Mouse (Mus musculus): Measurements from ENCODE around the gene Rnls.

DNA sequence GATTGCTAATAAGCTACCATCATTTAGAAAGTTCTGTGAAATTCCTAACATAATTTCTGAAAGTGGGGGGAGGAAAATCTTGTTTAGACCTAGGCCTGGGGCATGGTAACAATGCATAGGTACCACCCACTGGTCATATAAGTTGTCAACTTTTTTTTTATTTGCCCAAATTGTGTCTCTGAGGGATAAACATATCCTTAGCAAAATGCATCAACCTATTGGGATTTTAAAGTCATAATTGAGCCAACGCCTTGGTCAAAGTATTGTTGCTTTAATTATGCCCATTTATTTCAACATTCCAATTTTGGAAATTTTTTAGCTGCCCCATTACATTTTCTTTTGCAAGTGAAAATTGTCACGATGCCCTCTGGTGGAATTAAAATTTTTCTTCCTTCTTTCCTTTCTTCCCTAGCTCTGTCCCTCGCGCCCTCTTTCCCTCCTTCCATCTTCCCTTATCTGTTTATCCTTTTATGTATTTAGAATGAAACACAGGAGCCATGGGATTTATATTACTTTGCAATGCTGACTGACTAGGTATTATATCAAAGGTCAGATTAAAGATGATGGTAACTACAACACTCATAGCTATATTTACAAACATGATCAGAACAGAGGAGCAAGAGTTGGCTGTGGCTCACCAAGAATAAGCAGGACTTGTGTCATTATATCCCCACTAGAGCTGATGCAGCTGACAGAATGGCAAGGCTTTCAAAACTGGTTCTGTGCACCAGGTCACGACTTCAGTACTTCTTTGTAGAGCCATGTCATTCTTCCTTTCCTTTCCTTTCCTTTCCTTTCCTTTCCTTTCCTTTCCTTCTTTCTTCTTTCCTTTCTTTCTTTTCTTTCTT, 166.0 kb downstream of the Rnls start:
- TF ChIP-seq CTCF (IDR thresholded peaks at IDR 0.05; ENCODE audit: extremely low read depth, insufficient read depth, low read length) (no peak), POLR2A (IDR thresholded peaks at IDR 0.05; ENCODE audit: extremely low read depth, insufficient read depth, low read length) (no peak)
